Mouse (Mus musculus): Measurements from ENCODE around the gene Pkn1. TPM values are rescaled to one million over a fixed set of nuclear protein-coding genes. Genes with fewer than 3 reads are reported as not detected.
A peak's percentile ranks its signal among the peaks of the same experiment; 100 is the strongest.

The Pkn1 gene
- total RNA-seq, 2 experiments from 2014 or later: 25.8 to 29.9 TPM

DNA sequence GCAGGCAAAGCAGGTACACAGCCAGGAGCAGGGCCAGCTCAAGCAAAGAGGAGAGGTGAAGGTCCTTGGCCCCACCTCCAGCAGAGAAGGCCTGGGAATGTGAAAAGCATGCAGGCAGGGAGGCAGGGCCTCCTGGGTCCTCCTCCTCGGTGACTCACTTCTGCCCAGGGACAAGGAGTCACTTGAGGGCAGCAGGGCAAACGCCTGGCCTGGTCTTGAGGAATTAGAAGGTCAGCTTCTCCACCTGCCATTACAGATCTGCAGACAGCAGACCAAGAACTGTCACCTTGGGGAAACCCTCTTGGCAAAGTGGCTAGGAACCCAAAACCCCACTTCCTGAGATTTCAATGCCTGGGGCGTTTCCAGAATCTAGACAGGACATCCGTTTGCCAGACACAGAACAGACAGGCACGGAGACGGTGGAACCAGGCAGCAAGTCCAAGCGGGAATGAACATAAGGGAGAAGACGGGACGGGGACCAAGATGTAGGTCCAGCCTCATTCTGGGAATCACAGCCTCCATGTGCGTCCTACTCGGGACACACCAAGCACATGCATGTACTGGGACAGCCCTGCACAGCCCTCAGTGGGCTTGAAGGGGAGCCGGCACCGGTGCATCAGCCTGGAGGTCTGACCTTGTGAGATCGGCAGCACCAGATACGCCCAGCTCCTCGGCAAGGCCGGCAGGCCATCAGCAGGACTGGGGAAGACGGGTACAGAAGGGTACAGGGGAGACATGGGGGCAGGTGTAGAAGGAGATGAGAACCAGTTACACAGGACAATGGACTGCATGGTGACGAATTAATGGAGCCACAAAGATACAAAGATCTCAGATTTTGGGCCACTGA, 1.4 kb downstream of the Pkn1 start:
- intact Hi-C loops (cut with DNase I): loop anchor here (5.0 kb wide), 2 partner anchors 35 to 45 kb away; partner anchors contain the start of gene Adgre5
- DNase-seq: peak; percentile 73
- no peak for TF ChIP-seq CTCF (IDR thresholded peaks at IDR 0.05)
- peak overlapping the region; percentile 96 for H3K27ac ChIP-seq
- H3K4me3 ChIP-seq: peak overlapping the region; percentile 96

GRCm38 (mm10) chr8:83695351-83696106, 3.5 kb downstream of the Pkn1 start:
- intact Hi-C loops (cut with DNase I): loop anchor here (5.0 kb wide), 2 partner anchors 33 to 47 kb away; partner anchors contain the start of gene Adgre5
- peak overlapping the region; percentile 96 for H3K27ac ChIP-seq
- DNase-seq: peak; percentile 23
- no peak for TF ChIP-seq CTCF (IDR thresholded peaks at IDR 0.05)
- H3K4me3 ChIP-seq: no peak overlapping the region

- DNase-seq: peak; percentile 16
- intact Hi-C loops (cut with DNase I): loop anchor here (5.0 kb wide), 2 partner anchors 32 to 48 kb away; partner anchors contain the start of gene Adgre5
- no peak overlapping the region for H3K4me3 ChIP-seq
- H3K27ac ChIP-seq: peak overlapping the region; percentile 48
- TF ChIP-seq CTCF (IDR thresholded peaks at IDR 0.05): no peak
Observed at GRCm38 (mm10) chr8:83694369-83695160, 4.4 kb downstream of the Pkn1 start.

DNA sequence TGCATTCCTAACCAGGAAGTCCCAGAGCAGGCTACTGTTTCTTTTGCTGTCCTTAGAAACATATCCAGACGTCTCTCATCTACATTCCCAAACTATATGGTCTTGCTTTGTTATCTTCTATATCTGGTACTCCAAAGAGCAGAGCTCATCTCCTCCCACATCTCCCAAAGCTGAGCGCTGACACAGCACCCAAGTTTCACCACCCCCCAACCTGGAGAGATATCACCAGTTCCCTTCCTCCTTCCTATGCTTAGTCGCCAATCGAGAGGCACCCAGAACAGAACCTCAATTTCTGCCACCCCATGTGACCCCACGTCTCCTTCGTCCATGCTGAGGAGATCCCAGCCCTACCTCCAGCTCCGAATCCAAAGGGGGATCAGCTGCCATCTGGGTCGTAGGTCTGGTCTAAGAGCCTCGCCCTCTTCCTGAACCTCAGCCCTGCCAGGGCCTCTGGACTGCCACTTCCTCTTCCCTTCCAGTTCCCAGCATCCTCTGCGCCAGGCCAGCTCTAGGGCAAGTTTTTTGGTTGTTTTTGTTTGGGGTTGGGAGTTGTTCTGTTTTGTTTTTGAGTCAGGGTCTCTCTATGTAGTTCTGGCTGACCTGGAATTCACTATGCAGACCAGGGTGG, 5.3 kb downstream of the Pkn1 start:
- TF ChIP-seq CTCF (IDR thresholded peaks at IDR 0.05): no peak
- peak; percentile 31 for DNase-seq
- peak overlapping the region; percentile 39 for H3K4me3 ChIP-seq
- intact Hi-C loops (cut with DNase I): no loop called here
- peak overlapping the region; percentile 48 for H3K27ac ChIP-seq

GRCm38 (mm10) chr8:83689264-83689663, 9.7 kb downstream of the Pkn1 start:
- H3K4me3 ChIP-seq: no peak overlapping the region
- no peak for TF ChIP-seq CTCF (IDR thresholded peaks at IDR 0.05)
- H3K27ac ChIP-seq: no peak overlapping the region
- DNase-seq: no peak
- intact Hi-C loops (cut with DNase I): no loop called here

GRCm38 (mm10) chr8:83684517-83684916, 14.5 kb downstream of the Pkn1 start:
- peak; percentile 18 for DNase-seq
- TF ChIP-seq CTCF (IDR thresholded peaks at IDR 0.05): no peak
- H3K27ac ChIP-seq: no peak overlapping the region
- intact Hi-C loops (cut with DNase I): no loop called here
- H3K4me3 ChIP-seq: no peak overlapping the region

- DNase-seq: no peak
- H3K27ac ChIP-seq: no peak overlapping the region
- intact Hi-C loops (cut with DNase I): no loop called here
Observed at GRCm38 (mm10) chr8:83681099-83681498, 17.9 kb downstream of the Pkn1 start.

DNA sequence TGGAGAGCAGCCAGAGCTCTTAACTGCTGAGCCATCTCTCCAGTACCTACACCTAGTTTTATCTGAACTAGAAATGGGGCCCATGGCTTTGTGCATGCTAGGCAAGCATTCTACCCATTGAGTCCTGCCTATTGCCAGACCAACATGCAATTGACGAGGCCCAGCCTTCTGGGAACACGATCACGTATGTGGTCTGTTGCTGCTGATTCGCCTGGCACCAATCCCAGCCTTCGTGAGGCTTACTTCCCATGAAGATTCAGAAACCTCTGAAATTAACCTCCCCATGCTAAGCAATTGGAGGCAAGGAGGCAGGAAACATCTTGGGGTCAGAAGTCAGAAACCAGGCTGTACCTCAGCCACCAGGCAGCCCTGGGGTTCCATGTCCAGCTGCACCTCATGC, 18.4 kb downstream of the Pkn1 start:
- H3K27ac ChIP-seq: no peak overlapping the region
- intact Hi-C loops (cut with DNase I): no loop called here
- no peak overlapping the region for H3K4me3 ChIP-seq
- no peak for TF ChIP-seq CTCF (IDR thresholded peaks at IDR 0.05)
- no peak for DNase-seq

More at GRCm38 (mm10) chr8:83681099-83681498, 17.9 kb downstream of the Pkn1 start:
- TF ChIP-seq CTCF (IDR thresholded peaks at IDR 0.05): no peak
- H3K4me3 ChIP-seq: no peak overlapping the region

GRCm38 (mm10) chr8:83679866-83680265, 19.1 kb downstream of the Pkn1 start:
- TF ChIP-seq CTCF (IDR thresholded peaks at IDR 0.05): no peak
- Histone ChIP-seq H3K27ac (no peak overlapping the region), H3K4me3 (no peak overlapping the region)
- intact Hi-C loops (cut with DNase I): no loop called here
- no peak for DNase-seq

DNA sequence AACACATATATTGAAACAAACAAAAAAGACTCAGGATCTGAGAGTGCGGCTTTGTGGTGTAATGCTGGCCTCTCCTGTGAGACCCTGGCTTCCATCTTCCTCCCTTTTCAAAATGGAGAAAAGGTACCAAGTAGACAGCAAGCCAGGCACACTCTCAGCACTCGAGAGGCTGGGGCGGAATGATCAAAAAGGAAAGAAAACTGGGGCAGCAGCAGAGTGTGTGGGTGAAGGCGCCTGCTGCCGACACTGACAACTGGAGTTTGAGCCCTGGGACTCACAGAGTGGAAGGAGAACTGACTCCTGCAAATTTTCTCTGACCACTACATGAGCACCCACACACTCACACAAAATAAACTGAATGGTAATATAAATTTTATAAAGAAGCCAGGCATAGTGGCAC, 24.5 kb downstream of the Pkn1 start:
- Histone ChIP-seq H3K4me3 (no peak overlapping the region), H3K27ac (no peak overlapping the region)
- DNase-seq: no peak
- TF ChIP-seq CTCF (IDR thresholded peaks at IDR 0.05): no peak
- intact Hi-C loops (cut with DNase I): no loop called here

DNA sequence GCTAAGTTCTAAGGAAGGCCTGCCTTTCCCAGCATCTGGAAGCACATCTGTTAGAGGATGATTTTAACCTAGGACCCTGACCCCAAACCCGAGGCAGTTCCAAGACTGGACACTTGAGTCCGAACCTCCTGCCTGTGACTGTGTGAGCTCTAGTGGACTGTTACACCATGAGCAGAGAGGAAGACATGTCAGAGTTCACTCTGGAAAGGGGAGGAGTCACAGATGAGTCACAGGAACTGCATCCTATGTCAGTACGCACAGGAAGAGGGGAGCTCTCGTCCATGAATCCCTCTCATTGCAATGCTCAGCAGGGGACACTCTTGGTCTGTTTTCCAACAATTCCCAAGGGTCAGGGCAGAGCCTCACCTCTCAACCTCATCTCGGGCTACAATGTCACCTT, 26.0 kb downstream of the Pkn1 start:
- no peak for TF ChIP-seq CTCF (IDR thresholded peaks at IDR 0.05)
- no peak overlapping the region for H3K4me3 ChIP-seq
- intact Hi-C loops (cut with DNase I): no loop called here

DNA sequence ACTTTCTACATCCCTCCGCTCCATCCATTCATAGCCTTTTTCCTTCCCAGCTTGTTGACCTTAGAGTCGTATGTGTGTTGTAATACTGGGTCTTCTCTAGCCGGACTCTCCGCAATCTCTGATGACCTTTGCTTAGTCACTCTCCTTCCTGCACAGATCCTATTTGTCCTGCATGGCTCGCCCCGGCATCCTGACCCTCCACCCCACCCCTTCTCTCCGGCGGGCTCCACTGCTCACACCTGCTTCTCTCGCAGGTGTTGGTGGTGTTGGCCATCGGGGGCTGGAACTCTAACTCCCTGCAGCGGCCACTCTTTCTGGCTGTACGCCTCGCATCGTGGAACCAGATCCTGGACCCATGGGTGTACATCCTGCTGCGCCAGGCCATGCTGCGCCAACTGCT, 30.0 kb downstream of the Pkn1 start:
- DNase-seq: peak; percentile 41
- intact Hi-C loops (cut with DNase I): no loop called here
- no peak overlapping the region for H3K27ac ChIP-seq
- H3K4me3 ChIP-seq: no peak overlapping the region; the same call in 1 of the 2 replicates
- TF ChIP-seq CTCF (IDR thresholded peaks at IDR 0.05): no peak

More for the DNA sequence above, 26.0 kb downstream of the Pkn1 start:
- DNase-seq: no peak
- H3K27ac ChIP-seq: no peak overlapping the region

Data from gastrocnemius, adult 2 months (tissue).